Mouse (Mus musculus) E14TG2a.4 (cell line): ENCODE measurements around the gene Hamp2.

Source experiments
- CTCF ChIP-seq: conservative IDR thresholded peaks from 2 replicates; pipeline ENCODE4 v1.5.1; 2014; ENCODE audit warnings: low read length
- NANOG ChIP-seq: IDR thresholded peaks from 2 replicates; pipeline ENCODE4 v1.6.1; 2014; ENCODE audit warnings: borderline replicate concordance, low read length, mixed read lengths
- POU5F1 ChIP-seq: IDR thresholded peaks from 2 replicates; pipeline ENCODE4 v1.6.1; 2014; ENCODE audit warnings: low read length, borderline replicate concordance

- TF ChIP-seq CTCF = no peak
- no peak for TF ChIP-seq NANOG
- TF ChIP-seq POU5F1 = no peak
These were observed 29.6 kb upstream of the Hamp2 start for GRCm38 (mm10) chr7:30954036-30954435.
